Mouse (Mus musculus) kidney, adult 2 months (tissue): Measurements from ENCODE around the gene Mylk3. TPM values are rescaled to one million over a fixed set of nuclear protein-coding genes. Genes with fewer than 3 reads are reported as not detected.
A peak's percentile ranks its signal among the peaks of the same experiment; 100 is the strongest.

Experiments
- DNase-seq: peaks from one replicate; pipeline ENCODE4 v3.0.0; 2021
- H3K27ac ChIP-seq: fragments of 200-500 bp; 2 replicates; pipeline ENCODE4 v1.5.1; 2012; ENCODE audit warnings: low read depth, low read length, control low read depth, inconsistent platforms; ENCODE audit not compliant: insufficient read depth
- H3K27me3 ChIP-seq: fragments of 200-500 bp; replicated peaks from 2 replicates; pipeline ENCODE4 v1.6.1; 2012; ENCODE audit warnings: mild to moderate bottlenecking, moderate library complexity, low read length, inconsistent platforms; ENCODE audit not compliant: control insufficient read depth, insufficient read depth
- H3K36me3 ChIP-seq: fragments of 200-500 bp; 2 replicates; pipeline ENCODE4 v1.6.1; 2012; ENCODE audit warnings: mild to moderate bottlenecking, moderate library complexity, low read length, inconsistent platforms; ENCODE audit not compliant: control insufficient read depth, insufficient read depth
- H3K4me1 ChIP-seq: fragments of 200-500 bp; 2 replicates; pipeline ENCODE4 v1.6.1; 2011; ENCODE audit warnings: low read length; ENCODE audit not compliant: control insufficient read depth, insufficient read depth
- H3K4me3 ChIP-seq: fragments of 200-500 bp; 2 replicates; pipeline ENCODE4 v1.5.1; 2011; ENCODE audit warnings: mild to moderate bottlenecking, low read depth, low read length, control low read depth; ENCODE audit not compliant: insufficient read depth
- CTCF ChIP-seq: fragments of 200-500 bp; conservative IDR thresholded peaks from 2 replicates; pipeline ENCODE4 v1.5.1; 2011; ENCODE audit warnings: low read depth, mild to moderate bottlenecking, control low read depth, low read length, moderate library complexity, mixed read lengths; ENCODE audit not compliant: insufficient read depth, insufficient read length
- POLR2A ChIP-seq: fragments of 200-500 bp; IDR thresholded peaks from one replicate; pipeline ENCODE4 v1.6.1; 2011; ENCODE audit warnings: low read depth, low read length, control low read depth
- WGBS: fragments of 180-500 bp; shearing (Covaris S2); methylation state at CpG from one replicate; pipeline ENCODE4 v1.1.7; 2018; 5-methylcytosine and 5-hydroxymethylcytosine counted together
- polyA plus RNA-seq: library from polyadenylated mRNA; depleted of rRNA; stranded (reverse); fragments of >200 nt; gene quantifications from 2 replicates; pipeline ENCODE4 v1.2.3, GENCODE M21; 2012; rRNA removed

Gene Mylk3
- 0.62 and 0.77 TPM in 2 replicates for polyA plus RNA-seq

GRCm38 (mm10) chr8:85386205-85386604, at the start of gene Mylk3:
Mylk3 (minus strand) TSS chr8:85386345.
- H3K4me3 ChIP-seq: no peak within 1 kb of the TSS
- WGBS: 50% methylated on average over 6 of the region's 6 CpGs
- TF ChIP-seq CTCF (no peak), POLR2A (no peak)
- no peak within 1 kb of the TSS for H3K27ac ChIP-seq
- no peaks in the 10 kb centered on the region for H3K4me1 ChIP-seq
- H3K36me3 ChIP-seq: no peaks in the 10 kb centered on the region
- H3K27me3 ChIP-seq: no peaks in the 10 kb centered on the region
- DNase-seq: no peak

- peak; percentile 87 for DNase-seq
These were observed 49.6 kb upstream of the Mylk3 start for GRCm38 (mm10) chr8:85435736-85436135.

GRCm38 (mm10) chr8:85434817-85435216, 48.7 kb upstream of the Mylk3 start:
- WGBS: 86% methylated on average over 12 of the region's 12 CpGs

More at GRCm38 (mm10) chr8:85435736-85436135, 49.6 kb upstream of the Mylk3 start:
- 38% methylated on average over 5 of the region's 5 CpGs for WGBS
- Histone ChIP-seq H3K36me3 (no peaks in the 10 kb centered on the region), H3K4me3 (no peak overlapping the region), H3K27me3 (no peaks in the 10 kb centered on the region), H3K27ac (peak overlapping the region; percentile 65; the same call in 1 of the 2 replicates), H3K4me1 (peaks cover 9% of the 10 kb centered on the region; the same call in 1 of the 2 replicates)
- TF ChIP-seq POLR2A (no peak), CTCF (no peak)

GRCm38 (mm10) chr8:85433017-85433393, 46.9 kb upstream of the Mylk3 start:
- Histone ChIP-seq H3K4me3 (peak overlapping the region; percentile 98), H3K27me3 (no peaks in the 10 kb centered on the region), H3K4me1 (peaks cover 14% of the 10 kb centered on the region; the same call in 1 of the 2 replicates), H3K36me3 (no peaks in the 10 kb centered on the region), H3K27ac (peak overlapping the region; percentile 52)
- DNase-seq: no peak
- WGBS: under 1% methylated on average over 6 of the region's 6 CpGs
- TF ChIP-seq CTCF (no peak), POLR2A (no peak)

More at GRCm38 (mm10) chr8:85434817-85435216, 48.7 kb upstream of the Mylk3 start:
- H3K27ac ChIP-seq: no peak overlapping the region
- DNase-seq: no peak
- no peak for TF ChIP-seq CTCF
- no peak for TF ChIP-seq POLR2A
- H3K36me3 ChIP-seq: no peaks in the 10 kb centered on the region
- H3K4me3 ChIP-seq: no peak overlapping the region
- no peaks in the 10 kb centered on the region for H3K27me3 ChIP-seq
- peaks cover 10% of the 10 kb centered on the region; the same call in 1 of the 2 replicates for H3K4me1 ChIP-seq

GRCm38 (mm10) chr8:85432168-85433016, 46.2 kb upstream of the Mylk3 start, which contains the start of gene 4921524J17Rik:
4921524J17Rik (minus strand) TSS chr8:85432833.
- Histone ChIP-seq H3K4me3 (peak within 1 kb of the TSS; percentile 98), H3K27me3 (no peaks in the 10 kb centered on the region), H3K27ac (peak within 1 kb of the TSS; percentile 77), H3K36me3 (no peaks in the 10 kb centered on the region), H3K4me1 (peaks cover 20% of the 10 kb centered on the region)
- DNase-seq: peak; percentile 99
- under 1% methylated on average over 83 of the region's 85 CpGs for WGBS
- TF ChIP-seq CTCF: no peak
- TF ChIP-seq POLR2A: peak; percentile 93

GRCm38 (mm10) chr8:85431281-85432167, 45.4 kb upstream of the Mylk3 start:
- peaks cover 24% of the 10 kb centered on the region for H3K4me1 ChIP-seq
- H3K27me3 ChIP-seq: no peaks in the 10 kb centered on the region
- H3K27ac ChIP-seq: peak overlapping the region; percentile 77
- H3K36me3 ChIP-seq: no peaks in the 10 kb centered on the region
- 6% methylated on average over 10 of the region's 10 CpGs for WGBS
- TF ChIP-seq CTCF (no peak), POLR2A (no peak)
- H3K4me3 ChIP-seq: peak overlapping the region; percentile 98
- peak; percentile 28 for DNase-seq
